Mouse (Mus musculus) heart, postnatal 0 days (tissue): ENCODE data around the gene Map4k5.

Experiments used
- CTCF ChIP-seq: IDR thresholded peaks from 2 replicates; pipeline ENCODE4 v1.5.1; 2016; ENCODE audit warnings: antibody characterized with exemption, control low read depth, low read depth
- EP300 ChIP-seq: IDR thresholded peaks from 2 replicates; pipeline ENCODE4 v1.6.1; 2016; ENCODE audit warnings: antibody characterized with exemption, low read depth

- TF ChIP-seq CTCF (no peak), EP300 (no peak)
Observed at GRCm38 (mm10) chr12:69833982-69834604, 58.9 kb downstream of the Map4k5 start.
